Mouse (Mus musculus) liver, embryonic 14.5 days (tissue): ENCODE measurements at regions not wholly inside any gene's neighbourhood (a gene's known extent, or its start where the extent isn't known, plus 50 kb on each side); places are given as distances from the start of the nearest gene placed in this dataset.

Source experiments
- ATAC-seq: fragments of 200-750 bp; cut with Nextera tagmentation; 2 replicates; pipeline ENCODE4 v1.8.0; 2017; ENCODE audit warnings: moderate number of reproducible peaks, mild to moderate bottlenecking, moderate library complexity; ENCODE audit not compliant: insufficient read depth
- DNase-seq, 3 experiments: peaks; one replicate each; pipeline ENCODE4 v3.0.0-alpha.2; 2012 to 2013; ENCODE audit warnings: low read depth in 3 of 3, low spot score in 3 of 3
- H3K27ac ChIP-seq: fragments of 300-500 bp; sonication (generic); 2 replicates; pipeline ENCODE4 v1.5.1; 2014; ENCODE audit warnings: moderate library complexity, mild to moderate bottlenecking, control low read depth, inconsistent platforms
- H3K27me3 ChIP-seq: fragments of 300-500 bp; sonication (generic); 2 replicates; pipeline ENCODE4 v1.6.1; 2014; ENCODE audit warnings: mild to moderate bottlenecking, low read length, moderate library complexity; ENCODE audit not compliant: control insufficient read depth, insufficient read depth
- H3K36me3 ChIP-seq: fragments of 300-500 bp; sonication (generic); replicated peaks from 2 replicates; pipeline ENCODE4 v1.6.1; 2014; ENCODE audit warnings: low read depth; ENCODE audit not compliant: control insufficient read depth, insufficient read depth
- H3K4me1 ChIP-seq, 2 experiments: fragments of 200-500 bp in 1 of 2; fragments of 300-500 bp in 1 of 2; sonication (generic) in 1 of 2; replicated peaks; 2 replicates each; pipeline ENCODE4 v1.6.1; 2012 to 2014; ENCODE audit warnings: antibody characterized with exemption in 1 of 2, inconsistent platforms in 1 of 2, low read length in 1 of 2; ENCODE audit not compliant: control insufficient read depth in 2 of 2, insufficient read depth in 2 of 2
- H3K4me2 ChIP-seq: fragments of 300-500 bp; sonication (generic); 2 replicates; pipeline ENCODE4 v1.6.1; 2014; ENCODE audit warnings: low read depth, mild to moderate bottlenecking, control low read depth, moderate library complexity
- H3K4me3 ChIP-seq, 2 experiments: fragments of 200-500 bp in 1 of 2; fragments of 300-500 bp in 1 of 2; sonication (generic) in 1 of 2; 2 replicates each; pipeline ENCODE4 v1.5.1; 2012 to 2014; ENCODE audit warnings: low read depth in 2 of 2, low read length in 2 of 2, mild to moderate bottlenecking in 2 of 2, control low read depth in 1 of 2, inconsistent platforms in 1 of 2, moderate library complexity in 1 of 2; ENCODE audit not compliant: insufficient read depth in 1 of 2
- H3K9ac ChIP-seq: fragments of 300-500 bp; sonication (generic); replicated peaks from 2 replicates; pipeline ENCODE4 v1.6.1; 2014; ENCODE audit warnings: mild to moderate bottlenecking, control low read depth, moderate library complexity
- H3K9me3 ChIP-seq: fragments of 300-500 bp; sonication (generic); 2 replicates; pipeline ENCODE4 v1.6.1; 2016; ENCODE audit warnings: low read length, mixed read lengths; ENCODE audit not compliant: control insufficient read depth
- CTCF ChIP-seq: IDR thresholded peaks from 2 replicates; pipeline ENCODE4 v1.5.1; 2016; ENCODE audit warnings: antibody characterized with exemption, low read depth, control low read depth
- EP300 ChIP-seq: IDR thresholded peaks from 2 replicates; pipeline ENCODE4 v1.6.1; 2016; ENCODE audit warnings: antibody characterized with exemption, low read depth
- WGBS: fragments of 180-500 bp; shearing (Covaris S2); extraction: QIAGEN DNeasy Blood & Tissue Kit; methylation state at CpG from one replicate; pipeline ENCODE4 v1.1.7; 2014; ENCODE audit not compliant: insufficient replicate concordance; 5-methylcytosine and 5-hydroxymethylcytosine counted together

DNA sequence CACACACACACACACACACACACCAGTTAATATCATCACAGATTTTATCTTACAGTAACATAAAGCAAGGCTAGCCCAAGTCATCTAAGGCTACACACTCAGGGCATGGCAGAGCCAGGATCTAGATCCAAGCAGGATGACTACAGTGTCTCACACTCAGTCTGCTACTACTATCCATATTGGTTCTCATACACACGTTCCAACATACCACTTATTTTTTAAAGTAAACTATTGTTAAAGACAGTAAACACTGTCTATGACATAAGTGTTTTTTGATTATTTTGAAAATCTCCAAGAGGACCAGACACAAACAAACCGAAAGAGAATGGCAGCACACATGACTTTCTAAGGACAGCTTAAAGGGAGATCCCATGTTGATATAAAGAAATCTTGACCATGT, 306.3 kb downstream of the Gm11361 start:
- Histone ChIP-seq H3K4me3 (no peak overlapping the region), H3K9me3 (no peaks in the 10 kb centered on the region), H3K27ac (no peak overlapping the region), H3K9ac (no peak overlapping the region), H3K4me1 (no peaks in the 10 kb centered on the region), H3K4me2 (no peak overlapping the region), H3K36me3 (no peaks in the 10 kb centered on the region), H3K27me3 (no peaks in the 10 kb centered on the region)
- TF ChIP-seq CTCF (no peak), EP300 (no peak)
- ATAC-seq = no peak
- 64% methylated on average over 2 of the region's 2 CpGs for WGBS
- DNase-seq = no peak

DNA sequence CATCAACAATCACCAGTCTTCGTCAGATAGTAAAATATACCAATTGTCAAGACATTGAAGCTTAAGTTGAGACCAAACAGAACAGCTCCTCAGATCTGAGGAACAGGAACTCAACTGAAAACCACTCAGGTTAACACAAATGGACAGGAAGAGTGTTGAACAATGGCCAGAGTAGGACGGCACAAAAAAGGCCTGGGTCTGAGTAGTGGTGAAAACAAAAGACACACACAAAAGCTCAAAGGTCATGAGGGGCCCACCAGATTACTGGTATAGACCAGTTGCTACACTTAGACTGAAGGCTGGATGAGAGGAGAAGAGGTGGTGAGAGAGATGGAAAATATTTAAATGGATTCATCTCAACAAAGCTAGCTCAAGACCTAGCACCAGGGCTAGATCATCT, 302.8 kb downstream of the Gm11361 start:
- Histone ChIP-seq H3K9me3 (no peaks in the 10 kb centered on the region), H3K4me1 (peaks cover 13 to 19% of the 10 kb centered on the region in 2 experiments), H3K27ac (no peak overlapping the region), H3K4me3 (no peak overlapping the region), H3K4me2 (no peak overlapping the region), H3K36me3 (no peaks in the 10 kb centered on the region), H3K27me3 (no peaks in the 10 kb centered on the region), H3K9ac (no peak overlapping the region)
- no peak for ATAC-seq
- TF ChIP-seq CTCF = no peak
- no peak for DNase-seq
- WGBS = 53% methylated on average over 2 of the region's 2 CpGs

- H3K36me3 ChIP-seq = no peaks in the 10 kb centered on the region
- H3K27me3 ChIP-seq = no peaks in the 10 kb centered on the region
- TF ChIP-seq CTCF = no peak
- TF ChIP-seq EP300 = no peak
- 21% methylated on average over 4 of the region's 4 CpGs for WGBS
- no peak overlapping the region for H3K4me2 ChIP-seq
- no peak for DNase-seq
- peaks cover 13 to 23% of the 10 kb centered on the region in 2 experiments for H3K4me1 ChIP-seq
- no peak overlapping the region for H3K4me3 ChIP-seq
- no peak overlapping the region for H3K27ac ChIP-seq
- no peak overlapping the region for H3K9ac ChIP-seq
- H3K9me3 ChIP-seq = no peaks in the 10 kb centered on the region
- peak; percentile 71 for ATAC-seq
Observed at GRCm38 (mm10) chr13:28557032-28557570, 299.8 kb downstream of the Gm11361 start.

GRCm38 (mm10) chr13:28556385-28556938, 299.1 kb downstream of the Gm11361 start:
- peak overlapping the region; percentile 49 for H3K4me2 ChIP-seq
- H3K9ac ChIP-seq = no peak overlapping the region
- peak overlapping the region; percentile 59 for H3K27ac ChIP-seq
- no peaks in the 10 kb centered on the region for H3K9me3 ChIP-seq
- no peak overlapping the region for H3K4me3 ChIP-seq
- TF ChIP-seq EP300 (peak; percentile 83), CTCF (no peak)
- H3K36me3 ChIP-seq = no peaks in the 10 kb centered on the region
- peaks cover 13 to 23% of the 10 kb centered on the region in 2 experiments for H3K4me1 ChIP-seq
- DNase-seq (peak; percentile 44 to 52 (median 50)), ATAC-seq (peak; percentile 87)
- WGBS = 23% methylated on average over 5 of the region's 5 CpGs
- H3K27me3 ChIP-seq = no peaks in the 10 kb centered on the region

GRCm38 (mm10) chr13:28554143-28554830, 297.0 kb downstream of the Gm11361 start:
- Histone ChIP-seq H3K9me3 (no peaks in the 10 kb centered on the region), H3K27ac (no peak overlapping the region), H3K9ac (no peak overlapping the region), H3K4me1 (peaks cover 13 to 23% of the 10 kb centered on the region in 2 experiments), H3K4me2 (no peak overlapping the region), H3K4me3 (no peak overlapping the region), H3K36me3 (no peaks in the 10 kb centered on the region), H3K27me3 (no peaks in the 10 kb centered on the region)
- DNase-seq (no peak), ATAC-seq (no peak)
- WGBS = 82% methylated on average over 12 of the region's 12 CpGs
- no peak for TF ChIP-seq CTCF
- no peak for TF ChIP-seq EP300
